Mouse (Mus musculus): ENCODE data around the gene Tsc1. TPM values are rescaled to one million over a fixed set of nuclear protein-coding genes. Genes with fewer than 3 reads are reported as not detected.

Tsc1 gene
- total RNA-seq, 2 experiments from 2014 or later = 23.5 to 24.7 TPM

- intact Hi-C loops (cut with DNase I) = no loop called here
- no peak for DNase-seq (ENCODE audit: low spot score)
These were observed 65.1 kb downstream of the Tsc1 start for GRCm38 (mm10) chr2:28706106-28706636.

- intact Hi-C loops (cut with DNase I) = no loop called here
- DNase-seq (ENCODE audit: low spot score) = no peak
These were observed 65.8 kb downstream of the Tsc1 start for GRCm38 (mm10) chr2:28706787-28707186.

- intact Hi-C loops (cut with DNase I) = no loop called here
- DNase-seq (ENCODE audit: low spot score) = no peak
These were observed 72.0 kb downstream of the Tsc1 start for GRCm38 (mm10) chr2:28713036-28713435.

- intact Hi-C loops (cut with DNase I) = no loop called here
- DNase-seq (ENCODE audit: low spot score) = no peak
These were observed 81.4 kb downstream of the Tsc1 start for GRCm38 (mm10) chr2:28722419-28722818.

- DNase-seq (ENCODE audit: low spot score) = no peak
- intact Hi-C loops (cut with DNase I) = no loop called here
These were observed 82.9 kb downstream of the Tsc1 start for GRCm38 (mm10) chr2:28723912-28724311.

GRCm38 (mm10) chr2:28727786-28728404, 86.9 kb downstream of the Tsc1 start:
- no peak for DNase-seq (ENCODE audit: low spot score)
- intact Hi-C loops (cut with DNase I) = no loop called here

GRCm38 (mm10) chr2:28730676-28731075, 89.6 kb downstream of the Tsc1 start:
- no peak for DNase-seq (ENCODE audit: low spot score)
- intact Hi-C loops (cut with DNase I) = no loop called here

- intact Hi-C loops (cut with DNase I) = no loop called here
These were observed 96.1 kb downstream of the Tsc1 start for GRCm38 (mm10) chr2:28737112-28737511.

GRCm38 (mm10) chr2:28740159-28740558, 99.1 kb downstream of the Tsc1 start:
- intact Hi-C loops (cut with DNase I) = no loop called here
- no peak for DNase-seq (ENCODE audit: low spot score)

More at GRCm38 (mm10) chr2:28737112-28737511, 96.1 kb downstream of the Tsc1 start:
- no peak for DNase-seq (ENCODE audit: low spot score)

Small RNA genes within 50 kb of the gene (microRNA-seq; reads per million reads assigned to microRNA genes)
- gene Gm22824 = not detected
- not detected for gene Mir3088

Other genes starting within 250 kb of the Tsc1 start
- 1 to 10 TPM; 4.2 to 4.6 TPM for gene Ppp1r26, start 194.4 kb upstream of the Tsc1 start, total RNA-seq (2021)
- gene 1700007K13Rik, start 174.9 kb upstream of the Tsc1 start, total RNA-seq (2021) = not detected
- 10 to 100 TPM; 43.0 to 43.9 TPM for gene Mrps2, start 173.2 kb upstream of the Tsc1 start, total RNA-seq (2021)
- gene Gbgt1, start 144.3 kb upstream of the Tsc1 start, total RNA-seq (2021) = 1 to 10 TPM; 1.7 to 3.1 TPM
- gene Gm10134, start 135.1 kb upstream of the Tsc1 start, total RNA-seq (2021) = 1 to 10 TPM in 1 of 2 experiments, not detected in 1; 1.4 TPM
- gene Ralgds, start 128.1 kb upstream of the Tsc1 start, total RNA-seq (2021) = 10 to 100 TPM; 11.9 to 13.8 TPM
- gene Cel, start 77.8 kb upstream of the Tsc1 start, total RNA-seq (2021) = not detected
- gene Gtf3c5, start 57.5 kb upstream of the Tsc1 start, total RNA-seq (2021) = 10 to 100 TPM; 11.5 to 11.6 TPM
- gene Gfi1b, start 19.2 kb upstream of the Tsc1 start, total RNA-seq (2021) = not detected
- under 1 TPM in 1 of 2 experiments, not detected in 1; 0.52 TPM for gene Spaca9, start 58.5 kb downstream of the Tsc1 start, total RNA-seq (2021)
- gene Ak8, start 58.9 kb downstream of the Tsc1 start, total RNA-seq (2021) = not detected
- gene Gtf3c4, start 199.1 kb downstream of the Tsc1 start, total RNA-seq (2021) = 10 to 100 TPM; 18.7 to 20.3 TPM
- gene Ddx31, start 199.2 kb downstream of the Tsc1 start, total RNA-seq (2021) = 1 to 10 TPM; 2.7 to 3.4 TPM